Mouse (Mus musculus) duodenum, adult 2 months (tissue): Measurements from ENCODE around the gene Lat2. TPM values are rescaled to one million over a fixed set of nuclear protein-coding genes. Genes with fewer than 3 reads are reported as not detected.

Experiments
- polyA plus RNA-seq: library from polyadenylated mRNA; depleted of rRNA; stranded (reverse); fragments of >200 nt; gene quantifications from 2 replicates; pipeline ENCODE4 v1.2.3, GENCODE M21; 2012; ENCODE audit warnings: low replicate concordance; rRNA removed

Gene Lat2
- 4.5 and 9.6 TPM in 2 replicates for polyA plus RNA-seq

GRCm38 (mm10) chr5:134614802-134615201 lies at the start of gene Lat2:
Lat2 (minus strand) TSS chr5:134615025.

GRCm38 (mm10) chr5:134639269-134639682 lies 24.5 kb upstream of the Lat2 start, which contains the start of gene Eif4h:
Eif4h (minus strand) TSS chr5:134639490.

GRCm38 (mm10) chr5:134581146-134581545 lies 33.7 kb downstream of the Lat2 start, which contains the start of gene Rfc2:
Rfc2 (plus strand) TSS chr5:134581366.

GRCm38 (mm10) chr5:134560071-134560449 lies 54.8 kb downstream of the Lat2 start, which contains the start of gene Syna:
Syna (minus strand) TSS chr5:134560171.

GRCm38 (mm10) chr5:134552110-134552972 lies 62.5 kb downstream of the Lat2 start, which contains the start of gene Clip2:
Clip2 (minus strand) TSS chr5:134552434.

Other genes with a start within 250 kb of the Lat2 start
- 22.5 and 27.8 TPM in 2 replicates for gene Gtf2ird1, start 158.3 kb downstream of the Lat2 start, polyA plus RNA-seq
- gene Clip2, start 62.6 kb downstream of the Lat2 start, polyA plus RNA-seq, result 33.0 and 34.5 TPM in 2 replicates
- gene Syna, start 54.9 kb downstream of the Lat2 start, polyA plus RNA-seq, result 2.9 and 8.1 TPM in 2 replicates
- 26.3 and 26.5 TPM in 2 replicates for gene Rfc2, start 33.7 kb downstream of the Lat2 start, polyA plus RNA-seq
- gene Eif4h, start 24.5 kb upstream of the Lat2 start, polyA plus RNA-seq, result 146 and 247 TPM in 2 replicates
- gene Limk1, start 73.6 kb upstream of the Lat2 start, polyA plus RNA-seq, result 6.7 and 7.6 TPM in 2 replicates
- 15.7 and 17.5 TPM in 2 replicates for gene Eln, start 132.3 kb upstream of the Lat2 start, polyA plus RNA-seq